Mouse (Mus musculus): ENCODE data around the gene Ms4a6b. TPM values are rescaled to one million over a fixed set of nuclear protein-coding genes. Genes with fewer than 3 reads are reported as not detected.

Ms4a6b gene
- polyA plus RNA-seq (2021; fragmentation: Nextera tagmentation), result 1.2 and 2.2 TPM in 2 replicates
- long read RNA-seq, experiment 1, transcript Ms4a6b-201 (7 exons, 1,687 nt), result major isoform, 12 of 16 reads
- long read RNA-seq, experiment 1, partial matches to known transcripts, result 1 of 16 reads
- long read RNA-seq, experiment 1, other reads (novel, unspliced or antisense), result 3 of 16 reads
- long read RNA-seq, experiment 2, result 0 reads

DNA sequence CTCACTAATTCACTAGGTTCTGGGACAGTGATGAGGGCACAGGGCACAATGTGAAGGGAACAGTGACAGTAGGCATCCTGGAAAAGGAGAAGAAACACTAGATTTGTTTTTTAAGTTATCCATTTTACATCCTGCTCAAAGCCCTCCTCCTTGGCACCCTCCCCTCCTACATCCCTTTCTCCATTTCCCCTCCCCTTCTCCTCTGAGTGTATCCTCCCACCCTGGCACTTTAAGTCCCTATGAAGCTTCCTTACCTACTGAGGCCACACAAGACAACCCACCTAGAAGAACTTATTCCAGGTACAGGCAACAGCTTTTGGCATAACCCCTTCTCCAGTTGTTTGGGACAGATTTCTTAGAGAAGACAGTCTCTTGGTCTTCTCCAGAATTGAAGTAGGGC, at the start of gene Ms4a6b:
TSS of gene Ms4a6b (plus strand) at position 267 of the 400 bp plus-strand sequence.

DNA sequence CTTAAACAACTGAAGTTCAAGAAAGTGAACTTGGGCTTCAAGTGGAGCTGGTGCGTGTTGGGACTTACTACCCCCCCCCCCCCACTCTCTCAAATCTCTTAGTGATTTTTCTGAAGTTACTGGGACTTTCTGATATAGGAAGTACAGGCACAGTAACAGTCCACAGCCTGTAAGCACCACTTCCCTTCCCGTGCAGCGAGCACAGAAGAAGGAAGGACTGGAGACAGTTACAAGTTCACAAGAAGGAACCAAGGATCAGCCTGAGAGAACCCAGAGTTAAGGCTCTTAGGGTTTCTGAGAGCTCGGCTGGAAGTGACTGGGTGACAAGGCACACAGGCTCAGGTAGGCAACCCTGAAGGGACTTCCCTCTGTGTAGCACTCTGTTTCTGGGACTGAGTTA, 47.1 kb upstream of the Ms4a6b start, which contains the start of gene Ms4a6c:
TSS of gene Ms4a6c (plus strand) at position 152 of the 400 bp plus-strand sequence.

GRCm38 (mm10) chr19:11485746-11486145, 30.6 kb upstream of the Ms4a6b start, which contains the start of gene Gm8369:
TSS of gene Gm8369 (plus strand) at chr19:11485938.

DNA sequence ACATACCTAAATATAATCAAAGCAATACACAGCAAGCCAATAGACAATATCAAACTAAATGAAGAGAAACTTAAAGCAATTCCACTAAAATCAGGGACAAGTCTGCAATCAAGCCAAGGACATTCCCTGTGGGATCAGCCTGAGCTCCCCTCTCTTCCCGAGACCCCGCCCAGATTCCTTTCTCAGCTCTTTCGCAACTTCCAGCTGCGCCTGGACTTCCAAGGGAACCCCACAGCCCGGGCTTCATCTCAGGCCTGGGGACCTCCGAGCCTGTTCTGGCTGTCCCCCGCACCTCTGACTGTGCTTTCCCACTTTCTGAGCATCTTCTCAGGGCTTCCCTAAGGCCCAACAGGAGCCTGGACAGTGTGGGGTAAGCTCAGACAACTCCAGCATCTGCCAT, 20.3 kb downstream of the Ms4a6b start, which contains the start of gene Ms4a4d:
TSS of gene Ms4a4d (plus strand) at position 209 of the 400 bp plus-strand sequence.

Other genes starting within 250 kb of the Ms4a6b start
- gene Ms4a5, start 232.6 kb upstream of the Ms4a6b start, polyA plus RNA-seq (2021; fragmentation: Nextera tagmentation), result not detected in 2 replicates
- not detected in 2 replicates for gene Ms4a14, start 202.1 kb upstream of the Ms4a6b start, polyA plus RNA-seq (2021; fragmentation: Nextera tagmentation)
- gene Ms4a7, start 180.4 kb upstream of the Ms4a6b start, polyA plus RNA-seq (2021; fragmentation: Nextera tagmentation), result 1.0 and 1.7 TPM in 2 replicates
- gene Ms4a4a, start 141.0 kb upstream of the Ms4a6b start, polyA plus RNA-seq (2021; fragmentation: Nextera tagmentation), result 0.26 and 0.46 TPM in 2 replicates
- gene Ms4a4c, start 111.7 kb upstream of the Ms4a6b start, polyA plus RNA-seq (2021; fragmentation: Nextera tagmentation), result 0.06 TPM in 1 of 2 replicates, not detected in the other
- gene Ms4a4b, start 73.0 kb upstream of the Ms4a6b start, polyA plus RNA-seq (2021; fragmentation: Nextera tagmentation), result not detected in 2 replicates
- 0.59 and 0.72 TPM in 2 replicates for gene Ms4a6c, start 47.1 kb upstream of the Ms4a6b start, polyA plus RNA-seq (2021; fragmentation: Nextera tagmentation)
- gene Gm8369, start 30.6 kb upstream of the Ms4a6b start, polyA plus RNA-seq (2021; fragmentation: Nextera tagmentation), result 0.28 and 0.63 TPM in 2 replicates
- not detected in 2 replicates for gene Ms4a4d, start 20.3 kb downstream of the Ms4a6b start, polyA plus RNA-seq (2021; fragmentation: Nextera tagmentation)
- gene Ms4a6d, start 88.3 kb downstream of the Ms4a6b start, polyA plus RNA-seq (2021; fragmentation: Nextera tagmentation), result 1.7 and 1.8 TPM in 2 replicates
- gene Ms4a2, start 107.2 kb downstream of the Ms4a6b start, polyA plus RNA-seq (2021; fragmentation: Nextera tagmentation), result not detected in 2 replicates
- not detected in 2 replicates for gene Ms4a3, start 124.3 kb downstream of the Ms4a6b start, polyA plus RNA-seq (2021; fragmentation: Nextera tagmentation)
- gene Oosp2, start 144.0 kb downstream of the Ms4a6b start, polyA plus RNA-seq (2021; fragmentation: Nextera tagmentation), result not detected in 2 replicates
- gene Oosp1, start 174.6 kb downstream of the Ms4a6b start, polyA plus RNA-seq (2021; fragmentation: Nextera tagmentation), result not detected in 2 replicates
- not detected in 2 replicates for gene Oosp3, start 180.5 kb downstream of the Ms4a6b start, polyA plus RNA-seq (2021; fragmentation: Nextera tagmentation)
- not detected in 2 replicates for gene Gif, start 231.0 kb downstream of the Ms4a6b start, polyA plus RNA-seq (2021; fragmentation: Nextera tagmentation)

Data from left cerebral cortex, adult 6 months (tissue).